Mouse (Mus musculus): ENCODE measurements around the gene Xrcc1. TPM values are rescaled to one million over a fixed set of nuclear protein-coding genes. Genes with fewer than 3 reads are reported as not detected.

The Xrcc1 gene
- total and polyA plus RNA-seq, 3 experiments, result 81.7 to 148 (median 136) TPM

DNA sequence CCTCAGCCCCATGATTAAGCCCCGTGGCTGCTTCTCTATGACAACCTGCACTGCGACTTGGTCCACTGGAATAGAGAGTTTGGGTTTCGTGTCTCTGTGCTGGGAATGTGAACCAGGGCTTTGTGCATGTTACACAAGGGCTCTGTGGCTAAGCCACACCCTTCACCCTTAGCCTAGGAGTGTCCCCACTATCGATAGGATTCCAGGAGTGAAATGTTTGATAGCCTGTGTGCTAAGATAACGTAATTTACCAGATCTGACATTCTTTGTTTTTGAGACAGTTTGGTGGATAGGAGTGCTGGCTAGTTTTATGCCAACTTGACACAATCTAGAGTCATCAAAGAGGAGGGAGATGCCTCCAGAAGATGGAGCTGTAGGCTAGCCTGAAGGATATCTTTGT lies 45.6 kb downstream of the Xrcc1 start:
- Histone ChIP-seq H3K36me3 (replicated peaks in 1 of 2; ENCODE audit: control insufficient read depth in 1 of 2, insufficient read depth in 1 of 2, low read length in 1 of 2) (peaks cover 0 to 15% of the 10 kb centered on the region in 2 experiments), H3K27me3 (replicated peaks) (no peaks in the 10 kb centered on the region), H3K4me1 (ENCODE audit: control insufficient read depth in 1 of 2, insufficient read depth in 2 of 2) (peaks cover 6 to 37% of the 10 kb centered on the region in 2 experiments), H3K79me2 (replicated peaks; ENCODE audit: control insufficient read depth, extremely low read depth, insufficient read depth, poor library complexity, severe bottlenecking) (no peaks in the 10 kb centered on the region), H3K4me2 (ENCODE audit: insufficient read depth, low read depth, poor library complexity, severe bottlenecking) (no peak overlapping the region), H3K9ac (ENCODE audit: insufficient read depth, low read depth) (no peak overlapping the region), H3K4me3 (replicated peaks in 1 of 3; ENCODE audit: low read depth in 2 of 3, low read length in 2 of 3, poor library complexity in 1 of 3) (no peak overlapping the region), H3K27ac (ENCODE audit: insufficient read depth, low read depth) (no peak overlapping the region), H3K9me3 (replicated peaks; ENCODE audit: low read length) (no peaks in the 10 kb centered on the region)
- in situ Hi-C loops (cut with MboI; ENCODE audit: low pct_ligation_motif_present, low pct_unique_long_range_greater_than_20kb, low sequenced_read_pairs), result loop anchor here (10.0 kb wide), 1 partner anchor 57 kb away; the partner anchor contains the start of gene Irgq
- DNase-seq (ENCODE audit: extremely low read depth), result no peak
- dilution Hi-C loops (cut with MboI; ENCODE audit: extremely low pct_ligation_motif_present, extremely low pct_unique_long_range_greater_than_20kb, low sequenced_read_pairs), result no loop called here
- TF ChIP-seq NRF1 (IDR thresholded peaks at IDR 0.05; ENCODE audit: low read depth, low read length) (no peak), HCFC1 (IDR thresholded peaks at IDR 0.05; ENCODE audit: low read depth, low read length) (no peak), POLR2AphosphoS2 (IDR thresholded peaks at IDR 0.05; ENCODE audit: low read depth, low read length) (no peak), UBTF (IDR thresholded peaks at IDR 0.05; ENCODE audit: low read depth, low read length) (no peak), JUND (conservative IDR thresholded peaks at IDR 0.05; ENCODE audit: low read depth, low read length) (no peak), ETS1 (conservative IDR thresholded peaks at IDR 0.05; ENCODE audit: low read depth, low read length) (no peak), ZNF384 (IDR thresholded peaks at IDR 0.05; ENCODE audit: low read depth, low read length) (no peak), CHD2 (IDR thresholded peaks at IDR 0.05; ENCODE audit: low read length) (no peak), MXI1 (IDR thresholded peaks at IDR 0.05; ENCODE audit: low read depth, low read length) (no peak), TCF12 (IDR thresholded peaks at IDR 0.05; ENCODE audit: low read depth, low read length) (no peak), IRF4 (IDR thresholded peaks at IDR 0.05; ENCODE audit: low read depth, low read length) (no peak), MAFK (IDR thresholded peaks at IDR 0.05; ENCODE audit: insufficient replicate concordance, low read length) (no peak), SMC3 (IDR thresholded peaks at IDR 0.05; ENCODE audit: low read depth, low read length) (no peak), TBP (conservative IDR thresholded peaks at IDR 0.05; ENCODE audit: low read depth, low read length) (no peak), MYC (IDR thresholded peaks at IDR 0.05; ENCODE audit: low read depth, low read length) (no peak), KAT2A (IDR thresholded peaks at IDR 0.05; ENCODE audit: insufficient replicate concordance, low read length) (no peak), EP300 (IDR thresholded peaks at IDR 0.05; ENCODE audit: low read length) (no peak), ZC3H11A (IDR thresholded peaks at IDR 0.05; ENCODE audit: low read depth, low read length) (no peak), MAZ (IDR thresholded peaks at IDR 0.05; ENCODE audit: low read depth, low read length) (no peak), CTCF (conservative IDR thresholded peaks at IDR 0.05 in 1 of 2, IDR thresholded peaks at IDR 0.05 in 1 of 2; ENCODE audit: low read depth in 2 of 2, low read length in 2 of 2) (no peak; a peak in 1 of 4 replicates)

DNA sequence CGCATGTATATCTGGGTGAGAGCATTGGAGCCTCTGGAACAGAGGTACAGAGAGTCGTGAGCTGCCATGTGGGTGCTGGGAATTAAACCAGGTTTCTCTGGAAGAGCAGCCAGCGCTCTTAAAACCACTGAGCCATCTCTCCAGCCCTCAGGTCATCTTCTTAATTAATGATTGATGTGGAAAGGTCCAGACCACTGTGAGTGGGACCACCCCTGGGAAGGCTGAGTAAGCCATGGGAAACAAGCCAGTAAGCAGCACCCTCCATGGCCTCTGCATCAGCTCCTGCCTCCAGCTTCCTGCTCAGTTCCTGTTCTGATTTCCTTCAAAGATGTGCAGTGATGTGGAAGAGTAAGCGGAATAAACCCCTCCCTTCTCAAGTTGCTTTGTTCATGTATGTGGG lies 46.1 kb downstream of the Xrcc1 start:
- dilution Hi-C loops (cut with MboI; ENCODE audit: extremely low pct_ligation_motif_present, extremely low pct_unique_long_range_greater_than_20kb, low sequenced_read_pairs) (no loop called here), in situ Hi-C loops (cut with MboI; ENCODE audit: low pct_ligation_motif_present, low pct_unique_long_range_greater_than_20kb, low sequenced_read_pairs) (loop anchor here (10.0 kb wide), 1 partner anchor 57 kb away; the partner anchor contains the start of gene Irgq)
- no peak overlapping the region for H3K27ac ChIP-seq (ENCODE audit: insufficient read depth, low read depth)
- H3K9me3 ChIP-seq (replicated peaks; ENCODE audit: low read length), result no peaks in the 10 kb centered on the region
- no peak for DNase-seq (ENCODE audit: extremely low read depth)
- peaks cover 0 to 18% of the 10 kb centered on the region in 2 experiments for H3K36me3 ChIP-seq (replicated peaks in 1 of 2; ENCODE audit: control insufficient read depth in 1 of 2, insufficient read depth in 1 of 2, low read length in 1 of 2)
- no peaks in the 10 kb centered on the region for H3K27me3 ChIP-seq (replicated peaks)
- TF ChIP-seq IRF4 (IDR thresholded peaks at IDR 0.05; ENCODE audit: low read depth, low read length) (no peak), ZNF384 (IDR thresholded peaks at IDR 0.05; ENCODE audit: low read depth, low read length) (no peak), CTCF (conservative IDR thresholded peaks at IDR 0.05 in 1 of 2, IDR thresholded peaks at IDR 0.05 in 1 of 2; ENCODE audit: low read depth in 2 of 2, low read length in 2 of 2) (no peak), RAD21 (IDR thresholded peaks at IDR 0.05; ENCODE audit: low read depth, low read length) (no peak), MEF2A (IDR thresholded peaks at IDR 0.05; ENCODE audit: borderline replicate concordance, low read depth, low read length) (no peak), NRF1 (IDR thresholded peaks at IDR 0.05; ENCODE audit: low read depth, low read length) (no peak), MAX (IDR thresholded peaks at IDR 0.05; ENCODE audit: low read length) (no peak)
- no peaks in the 10 kb centered on the region for H3K79me2 ChIP-seq (replicated peaks; ENCODE audit: control insufficient read depth, extremely low read depth, insufficient read depth, poor library complexity, severe bottlenecking)
- H3K4me2 ChIP-seq (ENCODE audit: insufficient read depth, low read depth, poor library complexity, severe bottlenecking), result no peak overlapping the region
- peaks cover 6 to 37% of the 10 kb centered on the region in 2 experiments for H3K4me1 ChIP-seq (ENCODE audit: control insufficient read depth in 1 of 2, insufficient read depth in 2 of 2)
- no peak overlapping the region for H3K9ac ChIP-seq (ENCODE audit: insufficient read depth, low read depth)
- H3K4me3 ChIP-seq (replicated peaks in 1 of 3; ENCODE audit: low read depth in 2 of 3, low read length in 2 of 3, poor library complexity in 1 of 3), result no peak overlapping the region
